Mouse (Mus musculus) ES-E14 (cell line): Measurements from ENCODE around the gene Fyn.

ENCODE experiments used
- HCFC1 ChIP-seq: IDR thresholded peaks from 2 replicates; pipeline ENCODE4 v1.6.1; 2012; ENCODE audit warnings: low read length, inconsistent platforms, borderline replicate concordance; ENCODE audit not compliant: insufficient read depth
- ZNF384 ChIP-seq: IDR thresholded peaks from 2 replicates; pipeline ENCODE4 v1.6.1; 2012; ENCODE audit warnings: low read depth, low read length, inconsistent platforms

DNA sequence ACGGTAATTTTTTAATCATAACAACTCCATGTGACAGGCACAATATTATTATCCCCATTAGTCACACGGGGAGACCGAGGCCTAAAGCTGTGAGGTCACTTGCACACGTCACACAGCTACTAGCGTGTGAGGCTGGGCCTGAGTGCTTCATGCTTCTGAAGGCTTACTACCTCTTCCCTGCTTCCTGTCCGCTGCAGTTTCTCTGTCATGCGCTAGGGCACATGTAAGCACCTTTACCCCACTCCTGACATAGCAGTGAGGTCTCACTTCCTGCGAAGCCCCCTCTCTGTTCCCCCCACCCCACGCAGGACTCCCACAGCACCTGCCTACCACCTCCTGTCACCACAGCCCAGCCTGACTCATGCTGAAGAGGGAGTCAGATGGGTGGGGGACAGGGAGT is 8.0 kb downstream of the Fyn start:
- TF ChIP-seq ZNF384: no peak
- no peak for TF ChIP-seq HCFC1
